Mouse (Mus musculus): ENCODE measurements around the gene Ntrk3.

GRCm38 (mm10) chr7:78656181-78656580 lies 81.6 kb downstream of the Ntrk3 start:
- TF ChIP-seq POLR2A (IDR thresholded peaks at IDR 0.05; ENCODE audit: control insufficient read depth, low read depth, low read length) (no peak), CTCF (IDR thresholded peaks at IDR 0.05; ENCODE audit: control insufficient read depth, insufficient read depth, insufficient replicate concordance, low read depth, low read length) (no peak)

Measured in testis, adult 2 months (tissue).